Mouse (Mus musculus): Measurements from ENCODE around the gene Ttc33. TPM values are rescaled to one million over a fixed set of nuclear protein-coding genes. Genes with fewer than 3 reads are reported as not detected.

Gene Ttc33
- polyA plus RNA-seq, 1 experiment from 2014 or later, result 37.8 TPM

- H3K27ac ChIP-seq, result no peak overlapping the region
- H3K9me3 ChIP-seq, result no peaks in the 10 kb centered on the region
- DNase-seq (ENCODE audit: low spot score), result no peak
- 92% methylated on average over 4 of the region's 4 CpGs for WGBS
- H3K4me1 ChIP-seq (replicated peaks), result peaks cover 19% of the 10 kb centered on the region
- peaks cover 40% of the 10 kb centered on the region for H3K27me3 ChIP-seq (ENCODE audit: insufficient read depth, poor library complexity, severe bottlenecking)
- no peaks in the 10 kb centered on the region for H3K36me3 ChIP-seq
- no peak overlapping the region for H3K4me3 ChIP-seq
Observed at GRCm38 (mm10) chr15:5238553-5238952, 53.2 kb downstream of the Ttc33 start.

- peaks cover 46% of the 10 kb centered on the region for H3K27me3 ChIP-seq (ENCODE audit: insufficient read depth, poor library complexity, severe bottlenecking)
- DNase-seq (ENCODE audit: low spot score), result no peak
- no peaks in the 10 kb centered on the region for H3K9me3 ChIP-seq
- no peak overlapping the region for H3K27ac ChIP-seq
- H3K4me1 ChIP-seq (replicated peaks), result peaks cover 26% of the 10 kb centered on the region
- 70% methylated on average over 4 of the region's 4 CpGs for WGBS
- H3K4me3 ChIP-seq, result no peak overlapping the region
- H3K36me3 ChIP-seq, result no peaks in the 10 kb centered on the region
Observed at GRCm38 (mm10) chr15:5239361-5239760, 54.0 kb downstream of the Ttc33 start.

GRCm38 (mm10) chr15:5239901-5240300 is 54.6 kb downstream of the Ttc33 start:
- no peak overlapping the region for H3K4me3 ChIP-seq
- WGBS, result 72% methylated on average over 6 of the region's 6 CpGs
- peaks cover 51% of the 10 kb centered on the region for H3K27me3 ChIP-seq (ENCODE audit: insufficient read depth, poor library complexity, severe bottlenecking)
- no peaks in the 10 kb centered on the region for H3K36me3 ChIP-seq
- no peak overlapping the region for H3K27ac ChIP-seq
- DNase-seq (ENCODE audit: low spot score), result no peak
- no peaks in the 10 kb centered on the region for H3K9me3 ChIP-seq
- H3K4me1 ChIP-seq (replicated peaks), result peaks cover 30% of the 10 kb centered on the region

GRCm38 (mm10) chr15:5240360-5240759 is 55.0 kb downstream of the Ttc33 start:
- WGBS, result 79% methylated on average over 6 of the region's 6 CpGs
- H3K9me3 ChIP-seq, result no peaks in the 10 kb centered on the region
- H3K27ac ChIP-seq, result no peak overlapping the region
- H3K4me1 ChIP-seq (replicated peaks), result peaks cover 30% of the 10 kb centered on the region
- no peak for DNase-seq (ENCODE audit: low spot score)
- no peaks in the 10 kb centered on the region for H3K36me3 ChIP-seq
- H3K4me3 ChIP-seq, result no peak overlapping the region
- H3K27me3 ChIP-seq (ENCODE audit: insufficient read depth, poor library complexity, severe bottlenecking), result peaks cover 56% of the 10 kb centered on the region

- WGBS, result 19% methylated on average over 12 of the region's 12 CpGs
- no peak overlapping the region; the same call in 1 of the 2 replicates for H3K27ac ChIP-seq
Observed at GRCm38 (mm10) chr15:5241304-5242201, 56.2 kb downstream of the Ttc33 start.

GRCm38 (mm10) chr15:5242241-5243035 is 57.1 kb downstream of the Ttc33 start:
- peaks cover 30% of the 10 kb centered on the region for H3K4me1 ChIP-seq (replicated peaks)
- peak overlapping the region; percentile 63 for H3K4me3 ChIP-seq
- no peaks in the 10 kb centered on the region for H3K36me3 ChIP-seq
- H3K27ac ChIP-seq, result no peak overlapping the region; the same call in 1 of the 2 replicates
- 2% methylated on average over 61 of the region's 61 CpGs for WGBS
- peak; percentile 58 for DNase-seq (ENCODE audit: low spot score)
- no peaks in the 10 kb centered on the region for H3K9me3 ChIP-seq
- peaks cover 71% of the 10 kb centered on the region for H3K27me3 ChIP-seq (ENCODE audit: insufficient read depth, poor library complexity, severe bottlenecking)

More at GRCm38 (mm10) chr15:5241304-5242201, 56.2 kb downstream of the Ttc33 start:
- H3K4me1 ChIP-seq (replicated peaks), result peaks cover 30% of the 10 kb centered on the region
- H3K9me3 ChIP-seq, result no peaks in the 10 kb centered on the region
- H3K36me3 ChIP-seq, result no peaks in the 10 kb centered on the region
- peak overlapping the region; percentile 63 for H3K4me3 ChIP-seq
- no peak for DNase-seq (ENCODE audit: low spot score)
- peaks cover 67% of the 10 kb centered on the region for H3K27me3 ChIP-seq (ENCODE audit: insufficient read depth, poor library complexity, severe bottlenecking)

- no peaks in the 10 kb centered on the region for H3K9me3 ChIP-seq
- H3K27ac ChIP-seq, result 0 out of 2 replicates have a peak overlapping the region, but pooled peaks have one; percentile 50
- peak overlapping the region; percentile 63 for H3K4me3 ChIP-seq
- peaks cover 75% of the 10 kb centered on the region for H3K27me3 ChIP-seq (ENCODE audit: insufficient read depth, poor library complexity, severe bottlenecking)
- no peaks in the 10 kb centered on the region for H3K36me3 ChIP-seq
- peaks cover 30% of the 10 kb centered on the region for H3K4me1 ChIP-seq (replicated peaks)
- DNase-seq (ENCODE audit: low spot score), result peak; percentile 28
- 6% methylated on average over 40 of the region's 40 CpGs for WGBS
Observed at GRCm38 (mm10) chr15:5243036-5243958, 58.0 kb downstream of the Ttc33 start.

GRCm38 (mm10) chr15:5243959-5244905 is 58.9 kb downstream of the Ttc33 start, which contains the start of gene Ptger4:
Gene Ptger4 (minus strand): TSS chr15:5244187.
- peak; percentile 90 for DNase-seq (ENCODE audit: low spot score)
- Histone ChIP-seq H3K4me1 (replicated peaks) (peaks cover 30% of the 10 kb centered on the region), H3K36me3 (no peaks in the 10 kb centered on the region), H3K4me3 (peak within 1 kb of the TSS; percentile 63), H3K27ac (0 out of 2 replicates have a peak within 1 kb of the TSS, but pooled peaks have one; percentile 50), H3K27me3 (ENCODE audit: insufficient read depth, poor library complexity, severe bottlenecking) (peaks cover 76% of the 10 kb centered on the region), H3K9me3 (no peaks in the 10 kb centered on the region)
- under 1% methylated on average over 61 of the region's 61 CpGs for WGBS

- no peak for DNase-seq (ENCODE audit: low spot score)
- 89% methylated on average over 4 of the region's 4 CpGs for WGBS
- no peaks in the 10 kb centered on the region for H3K36me3 ChIP-seq
- no peak overlapping the region for H3K27ac ChIP-seq
- peaks cover 22% of the 10 kb centered on the region for H3K27me3 ChIP-seq (ENCODE audit: insufficient read depth, poor library complexity, severe bottlenecking)
- H3K4me1 ChIP-seq (replicated peaks), result no peaks in the 10 kb centered on the region
- H3K4me3 ChIP-seq, result no peak overlapping the region
- H3K9me3 ChIP-seq, result no peaks in the 10 kb centered on the region
Observed at GRCm38 (mm10) chr15:5250182-5250581, 64.9 kb downstream of the Ttc33 start.

- no peak for DNase-seq (ENCODE audit: low spot score)
- H3K4me3 ChIP-seq, result no peak overlapping the region
- 71% methylated on average over 5 of the region's 5 CpGs for WGBS
Observed at GRCm38 (mm10) chr15:5260183-5260582, 74.9 kb downstream of the Ttc33 start.

GRCm38 (mm10) chr15:5261004-5261403 is 75.7 kb downstream of the Ttc33 start:
- Histone ChIP-seq H3K9me3 (no peaks in the 10 kb centered on the region), H3K4me1 (replicated peaks) (no peaks in the 10 kb centered on the region), H3K4me3 (no peak overlapping the region), H3K27ac (no peak overlapping the region), H3K27me3 (ENCODE audit: insufficient read depth, poor library complexity, severe bottlenecking) (no peaks in the 10 kb centered on the region), H3K36me3 (no peaks in the 10 kb centered on the region)
- no peak for DNase-seq (ENCODE audit: low spot score)
- 91% methylated on average over 3 of the region's 3 CpGs for WGBS

More at GRCm38 (mm10) chr15:5260183-5260582, 74.9 kb downstream of the Ttc33 start:
- Histone ChIP-seq H3K36me3 (no peaks in the 10 kb centered on the region), H3K27ac (no peak overlapping the region), H3K9me3 (no peaks in the 10 kb centered on the region), H3K4me1 (replicated peaks) (no peaks in the 10 kb centered on the region), H3K27me3 (ENCODE audit: insufficient read depth, poor library complexity, severe bottlenecking) (no peaks in the 10 kb centered on the region)

All from hindbrain, embryonic 10.5 days (tissue).